Mouse (Mus musculus) heart, adult 2 months (tissue): ENCODE measurements at regions not wholly inside any gene's neighbourhood (a gene's known extent, or its start where the extent isn't known, plus 50 kb on each side); places are given as distances from the start of the nearest gene placed in this dataset.

ENCODE experiments used
- DNase-seq, 2 experiments: peaks; one replicate each; pipeline ENCODE4 v3.0.0; 2021
- H3K27ac ChIP-seq: fragments of 200-600 bp; 2 replicates; pipeline ENCODE4 v1.8.1; 2022
- H3K27me3 ChIP-seq: fragments of 200-500 bp; 2 replicates; pipeline ENCODE4 v1.6.1; 2012; ENCODE audit warnings: mild to moderate bottlenecking, low read length, inconsistent platforms, mixed read lengths; ENCODE audit not compliant: control insufficient read depth, insufficient read depth
- H3K36me3 ChIP-seq: fragments of 200-500 bp; 2 replicates; pipeline ENCODE4 v1.6.1; 2012; ENCODE audit warnings: low read length, inconsistent platforms; ENCODE audit not compliant: control insufficient read depth, insufficient read depth
- H3K4me1 ChIP-seq: fragments of 200-500 bp; 2 replicates; pipeline ENCODE4 v1.6.1; 2011; ENCODE audit warnings: low read length; ENCODE audit not compliant: control insufficient read depth, insufficient read depth
- H3K4me3 ChIP-seq: fragments of 200-600 bp; 2 replicates; pipeline ENCODE4 v1.8.1; 2022
- H3K79me2 ChIP-seq: fragments of 200-500 bp; replicated peaks from 2 replicates; pipeline ENCODE4 v1.6.1; 2012; ENCODE audit warnings: mild to moderate bottlenecking, inconsistent platforms, low read length, moderate library complexity, mixed read lengths; ENCODE audit not compliant: control insufficient read depth, insufficient read depth
- H3K9ac ChIP-seq: fragments of 200-500 bp; 2 replicates; pipeline ENCODE4 v1.6.1; 2012; ENCODE audit warnings: low read depth, mild to moderate bottlenecking, control low read depth, inconsistent platforms, low read length, mixed read lengths
- CTCF ChIP-seq: fragments of 200-600 bp; IDR thresholded peaks from 2 replicates; pipeline ENCODE4 v1.8.1; 2022; ENCODE audit warnings: antibody characterized with exemption, mild to moderate bottlenecking, moderate library complexity
- EP300 ChIP-seq: fragments of 200-500 bp; IDR thresholded peaks from 2 replicates; pipeline ENCODE4 v1.6.1; 2011; ENCODE audit warnings: low read depth, low read length, control low read depth; ENCODE audit not compliant: insufficient read depth
- POLR2A ChIP-seq: fragments of 200-500 bp; IDR thresholded peaks from 2 replicates; pipeline ENCODE4 v1.6.1; 2011; ENCODE audit warnings: mild to moderate bottlenecking, low read depth, low read length, control low read depth; ENCODE audit not compliant: insufficient read depth
- WGBS: fragments of 180-500 bp; shearing (Covaris S2); methylation state at CpG from one replicate; pipeline ENCODE4 v1.1.7; 2018; 5-methylcytosine and 5-hydroxymethylcytosine counted together
- intact Hi-C: fragments of 180-260 bp; cut with DNase I; formaldehyde crosslinking; loops from one replicate; pipeline ENCODE4 v1.15.1; 2025

DNA sequence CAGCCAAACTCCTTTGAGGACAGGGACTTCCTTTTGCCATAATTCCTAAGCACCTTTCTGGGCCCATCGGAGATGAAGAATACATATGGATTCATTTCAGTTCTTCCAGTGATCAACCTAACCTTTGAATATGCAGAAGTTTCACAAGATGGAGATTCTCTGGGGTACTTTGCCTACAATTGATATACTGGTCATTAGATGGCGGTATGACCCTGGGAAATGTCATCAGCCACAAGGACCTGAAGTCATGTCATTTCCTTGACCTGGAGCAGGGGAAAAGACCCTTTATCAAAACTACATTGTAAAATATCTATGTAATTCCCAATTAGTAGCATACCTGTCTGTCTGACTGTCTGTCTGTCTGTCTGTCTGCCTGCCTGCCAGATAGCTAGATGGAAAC, 164.0 kb upstream of the Slc24a3 start:
- 69% methylated on average over 2 of the region's 2 CpGs for WGBS
- intact Hi-C loops, result no loop called here

DNA sequence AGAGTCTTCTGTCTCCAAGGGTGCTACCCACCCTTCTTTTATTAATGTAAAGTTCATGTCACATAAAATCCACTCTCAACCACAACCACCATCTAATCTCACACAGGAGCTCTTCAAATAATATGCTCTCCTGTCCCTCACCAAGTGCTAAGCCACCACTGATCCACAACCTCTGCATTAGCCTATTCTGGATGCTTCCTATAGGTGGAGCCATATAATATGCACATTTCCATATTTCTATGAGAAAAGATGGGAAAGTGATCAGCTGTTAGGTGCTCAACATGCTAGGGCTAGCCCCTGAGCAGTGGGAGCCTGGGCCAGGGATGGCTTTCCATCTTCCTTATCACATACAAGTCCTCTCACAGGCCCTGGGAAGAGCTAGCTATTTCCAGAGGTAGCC, 156.9 kb upstream of the Slc24a3 start:
- Histone ChIP-seq H3K27me3 (no peaks in the 10 kb centered on the region), H3K4me3 (no peak overlapping the region), H3K27ac (no peak overlapping the region), H3K36me3 (no peaks in the 10 kb centered on the region), H3K79me2 (no peaks in the 10 kb centered on the region), H3K9ac (no peak overlapping the region), H3K4me1 (no peaks in the 10 kb centered on the region)
- intact Hi-C loops, result no loop called here
- DNase-seq, result no peak
- TF ChIP-seq CTCF, result no peak
- no peak for TF ChIP-seq EP300

More for the DNA sequence above, 164.0 kb upstream of the Slc24a3 start:
- Histone ChIP-seq H3K36me3 (no peaks in the 10 kb centered on the region), H3K27me3 (no peaks in the 10 kb centered on the region), H3K9ac (no peak overlapping the region), H3K4me1 (no peaks in the 10 kb centered on the region), H3K27ac (no peak overlapping the region), H3K4me3 (no peak overlapping the region), H3K79me2 (no peaks in the 10 kb centered on the region)
- TF ChIP-seq EP300 (no peak), CTCF (peak; percentile 48)
- no peak for DNase-seq

DNA sequence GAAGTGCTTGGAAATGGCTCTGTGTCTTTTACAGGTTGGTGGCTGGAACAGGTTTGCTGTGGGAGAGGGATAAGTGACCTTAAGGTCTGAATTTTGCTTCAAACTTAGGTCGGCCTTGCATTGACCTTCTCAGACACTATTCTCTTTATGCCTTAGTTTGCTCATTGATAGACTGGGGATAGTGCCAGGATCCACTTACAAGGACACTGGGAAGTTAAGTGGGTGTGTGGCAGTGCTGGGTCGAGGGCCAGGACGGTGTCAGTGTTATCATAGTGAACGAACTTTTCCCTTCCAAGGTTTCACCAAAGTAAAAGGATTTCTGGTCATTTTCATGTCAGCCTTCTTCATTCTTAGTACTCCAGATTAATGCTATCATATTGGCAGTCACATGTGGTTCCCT, 156.3 kb upstream of the Slc24a3 start:
- no peaks in the 10 kb centered on the region for H3K79me2 ChIP-seq
- no peak overlapping the region for H3K9ac ChIP-seq
- intact Hi-C loops, result no loop called here
- peak in 1 of 2 experiments; percentile 6 for DNase-seq
- H3K27ac ChIP-seq, result no peak overlapping the region
- TF ChIP-seq CTCF, result no peak
- TF ChIP-seq POLR2A, result no peak
- TF ChIP-seq EP300, result no peak
- 40% methylated on average over 4 of the region's 4 CpGs for WGBS
- no peaks in the 10 kb centered on the region for H3K27me3 ChIP-seq
- H3K4me1 ChIP-seq, result no peaks in the 10 kb centered on the region
- H3K4me3 ChIP-seq, result no peak overlapping the region
- H3K36me3 ChIP-seq, result no peaks in the 10 kb centered on the region

DNA sequence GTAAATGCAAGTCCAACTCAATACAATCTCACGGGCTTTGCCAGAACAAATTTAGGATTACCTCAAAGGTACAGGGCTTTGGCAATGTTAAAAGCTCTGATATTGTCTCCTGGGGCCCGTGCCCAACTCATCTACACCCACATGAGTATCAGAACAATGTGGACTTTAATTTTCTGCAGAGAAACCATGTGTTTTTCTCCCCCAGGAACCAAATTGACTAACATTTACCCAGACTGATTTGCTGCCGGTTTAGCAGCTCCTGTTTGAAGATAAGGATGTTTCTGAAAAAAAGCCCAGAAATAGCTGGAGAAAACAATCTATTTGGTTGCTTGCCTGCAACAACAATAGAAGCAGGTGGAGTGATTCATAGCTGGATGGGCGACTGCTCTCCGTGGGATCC, 151.6 kb upstream of the Slc24a3 start:
- 46% methylated on average over 5 of the region's 5 CpGs for WGBS

DNA sequence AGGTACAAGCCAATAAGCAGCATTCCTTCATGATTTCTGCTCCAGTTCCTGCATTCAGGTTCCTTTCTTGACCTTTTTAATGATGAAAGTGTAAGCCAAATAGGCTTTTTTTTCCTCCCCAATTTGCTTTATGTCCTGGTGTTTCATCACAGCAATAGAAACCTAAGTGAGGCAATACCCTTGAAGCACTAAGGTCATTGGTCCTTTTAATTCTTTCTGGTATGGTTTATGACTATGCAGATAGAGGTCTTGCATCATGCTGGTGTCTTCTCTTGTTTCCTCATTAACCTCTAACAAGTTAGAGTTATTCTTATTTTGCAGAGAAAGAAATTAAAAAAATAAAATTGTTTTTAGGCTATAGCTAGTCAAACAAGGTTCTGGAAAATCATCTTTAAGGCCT, 150.6 kb upstream of the Slc24a3 start:
- Histone ChIP-seq H3K4me3 (no peak overlapping the region), H3K27me3 (no peaks in the 10 kb centered on the region), H3K27ac (no peak overlapping the region), H3K79me2 (no peaks in the 10 kb centered on the region), H3K9ac (no peak overlapping the region), H3K36me3 (no peaks in the 10 kb centered on the region), H3K4me1 (no peaks in the 10 kb centered on the region)
- no peak for DNase-seq
- TF ChIP-seq POLR2A, result no peak
- no peak for TF ChIP-seq CTCF
- no peak for TF ChIP-seq EP300
- intact Hi-C loops, result no loop called here

More for the DNA sequence above, 151.6 kb upstream of the Slc24a3 start:
- intact Hi-C loops, result no loop called here
- H3K9ac ChIP-seq, result no peak overlapping the region
- H3K79me2 ChIP-seq, result no peaks in the 10 kb centered on the region
- no peaks in the 10 kb centered on the region for H3K4me1 ChIP-seq
- DNase-seq, result no peak
- H3K27ac ChIP-seq, result no peak overlapping the region
- TF ChIP-seq POLR2A, result no peak
- no peak for TF ChIP-seq EP300
- TF ChIP-seq CTCF, result no peak
- no peak overlapping the region for H3K4me3 ChIP-seq
- H3K36me3 ChIP-seq, result no peaks in the 10 kb centered on the region
- H3K27me3 ChIP-seq, result no peaks in the 10 kb centered on the region

DNA sequence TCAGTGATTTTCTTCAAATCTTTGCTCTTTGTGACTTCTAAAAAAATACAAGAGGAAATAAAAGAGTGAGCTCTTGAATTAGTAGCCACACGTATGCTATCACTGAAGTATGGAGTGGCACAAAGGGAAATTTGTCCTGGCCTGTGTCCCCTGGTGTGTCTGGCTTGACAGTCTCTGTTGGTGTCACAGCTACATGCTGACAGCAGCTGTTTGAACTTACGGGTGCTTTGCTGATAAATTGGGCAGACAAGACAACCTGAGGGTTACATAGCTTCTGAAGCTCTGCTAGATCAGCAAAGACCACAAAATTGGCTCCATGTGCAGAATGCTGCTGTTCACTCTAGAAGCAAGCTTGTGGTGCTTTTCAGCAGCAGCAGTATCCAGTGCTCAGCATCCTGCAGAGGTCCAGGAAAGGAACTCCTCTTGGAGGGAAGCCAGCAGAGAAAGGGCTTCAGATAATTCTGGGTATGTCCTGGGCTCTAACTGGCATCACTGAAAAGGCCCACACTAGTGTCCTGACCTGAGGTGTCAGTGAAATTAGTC, 149.9 kb upstream of the Slc24a3 start:
- DNase-seq, result peak in 1 of 2 experiments; percentile 5
- Histone ChIP-seq H3K27ac (no peak overlapping the region), H3K9ac (no peak overlapping the region), H3K4me1 (no peaks in the 10 kb centered on the region), H3K4me3 (no peak overlapping the region), H3K27me3 (no peaks in the 10 kb centered on the region), H3K36me3 (no peaks in the 10 kb centered on the region), H3K79me2 (no peaks in the 10 kb centered on the region)
- intact Hi-C loops, result no loop called here
- WGBS, result 31% methylated on average over 2 of the region's 2 CpGs
- TF ChIP-seq POLR2A, result no peak
- TF ChIP-seq EP300, result no peak
- no peak for TF ChIP-seq CTCF
